Mouse (Mus musculus) embryonic fibroblast, embryonic 13.5 days (primary cell): ENCODE measurements at regions not wholly inside any gene's neighbourhood (a gene's known extent, or its start where the extent isn't known, plus 50 kb on each side); places are given as distances from the start of the nearest gene placed in this dataset.

ENCODE experiments used
- CTCF ChIP-seq: IDR thresholded peaks from 2 replicates; pipeline ENCODE4 v1.5.1; 2011; ENCODE audit warnings: mild to moderate bottlenecking, control low read depth, low read length, moderate library complexity, borderline replicate concordance; ENCODE audit not compliant: insufficient read depth
- POLR2A ChIP-seq: IDR thresholded peaks from 2 replicates; pipeline ENCODE4 v1.6.1; 2011; ENCODE audit warnings: low read depth, mild to moderate bottlenecking, control low read depth, low read length, moderate library complexity

- TF ChIP-seq POLR2A = no peak
- TF ChIP-seq CTCF = no peak
Measured at GRCm38 (mm10) chr6:94898881-94899280, 198.9 kb upstream of the Lrig1 start.
